Mouse (Mus musculus): ENCODE results near the gene Slc8a1. TPM values are rescaled to one million over a fixed set of nuclear protein-coding genes. Genes with fewer than 3 reads are reported as not detected.

The Slc8a1 gene
- 84.6 and 88.5 TPM in 2 replicates for polyA plus RNA-seq (2015; fragmentation: Nextera tagmentation; extraction: Ambion mirVana)

DNA sequence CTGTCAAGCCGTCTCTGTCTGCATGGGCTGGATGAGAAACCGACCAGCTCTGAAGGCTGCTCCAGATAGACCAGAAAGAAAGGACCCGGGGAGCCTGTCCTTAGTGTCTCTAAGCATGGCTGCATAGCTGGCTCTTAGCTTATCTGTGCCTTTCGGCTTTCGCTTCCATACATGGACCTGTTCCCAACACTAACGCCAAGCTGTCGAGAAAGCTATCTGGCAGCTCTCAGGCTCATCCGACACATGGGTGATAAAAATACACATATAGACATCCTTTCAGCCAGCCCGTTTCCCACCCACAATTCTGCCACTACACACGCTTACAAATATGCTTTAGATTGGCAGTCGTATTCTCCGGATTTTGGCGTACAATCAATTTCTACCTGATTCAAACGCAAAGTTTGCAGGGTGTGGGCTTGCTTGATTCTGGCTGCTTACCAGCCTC lies at the start of gene Slc8a1:
Gene Slc8a1, minus strand, starts transcription at position 67 of the 445 bp plus-strand sequence.
- Histone ChIP-seq H3K27me3 (ENCODE audit: control insufficient read depth, insufficient read depth, low read length) (no peaks in the 10 kb centered on the region), H3K4me1 (ENCODE audit: control insufficient read depth, insufficient read depth, low read length) (peaks cover 20% of the 10 kb centered on the region), H3K4me2 (ENCODE audit: low read depth, low read length) (peak within 1 kb of the TSS; percentile 60), H3K4me3 (ENCODE audit: low read length) (peak within 1 kb of the TSS; percentile 56), H3K9me3 (replicated peaks; ENCODE audit: control insufficient read depth, low read length) (no peaks in the 10 kb centered on the region), H3K36me3 (ENCODE audit: control insufficient read depth, insufficient read depth) (no peaks in the 10 kb centered on the region), H3K27ac (ENCODE audit: low read length) (peak within 1 kb of the TSS; percentile 100), H3K9ac (ENCODE audit: low read length) (peak within 1 kb of the TSS; percentile 87)
- 20% methylated on average over 14 of the region's 14 CpGs for WGBS
- peak; percentile 92 for ATAC-seq (replicated peaks; ENCODE audit: extremely low read depth, insufficient read depth, low FRiP score)

DNA sequence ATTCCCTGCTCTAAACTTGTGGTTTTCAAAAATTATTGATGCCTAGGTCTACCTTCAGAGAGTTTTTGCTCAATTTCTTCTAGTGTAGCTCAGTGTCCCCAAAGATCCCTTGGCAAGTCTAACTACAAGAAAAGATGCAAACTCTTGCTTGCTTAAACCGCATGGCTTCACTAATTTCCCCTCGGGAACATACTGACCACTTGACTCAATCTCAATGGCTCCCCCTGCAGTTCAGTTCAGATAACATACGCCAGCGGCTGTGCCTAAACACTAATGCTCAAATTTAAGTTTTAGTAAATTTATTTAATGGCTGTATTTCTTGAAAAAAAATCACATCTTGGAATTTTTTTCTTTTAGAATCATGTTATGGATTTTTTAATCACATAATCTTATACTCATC lies 49.2 kb upstream of the Slc8a1 start:
- Histone ChIP-seq H3K27me3 (ENCODE audit: control insufficient read depth, insufficient read depth, low read length) (no peaks in the 10 kb centered on the region), H3K4me2 (ENCODE audit: low read depth, low read length) (no peak overlapping the region), H3K4me1 (ENCODE audit: control insufficient read depth, insufficient read depth, low read length) (peaks cover 7% of the 10 kb centered on the region; the same call in 1 of the 2 replicates), H3K9ac (ENCODE audit: low read length) (no peak overlapping the region), H3K36me3 (ENCODE audit: control insufficient read depth, insufficient read depth) (no peaks in the 10 kb centered on the region), H3K9me3 (replicated peaks; ENCODE audit: control insufficient read depth, low read length) (no peaks in the 10 kb centered on the region), H3K27ac (ENCODE audit: low read length) (no peak overlapping the region), H3K4me3 (ENCODE audit: low read length) (no peak overlapping the region)
- WGBS, result 28% methylated on average over 4 of the region's 4 CpGs
- peak; percentile 72 for ATAC-seq (replicated peaks; ENCODE audit: extremely low read depth, insufficient read depth, low FRiP score)

DNA sequence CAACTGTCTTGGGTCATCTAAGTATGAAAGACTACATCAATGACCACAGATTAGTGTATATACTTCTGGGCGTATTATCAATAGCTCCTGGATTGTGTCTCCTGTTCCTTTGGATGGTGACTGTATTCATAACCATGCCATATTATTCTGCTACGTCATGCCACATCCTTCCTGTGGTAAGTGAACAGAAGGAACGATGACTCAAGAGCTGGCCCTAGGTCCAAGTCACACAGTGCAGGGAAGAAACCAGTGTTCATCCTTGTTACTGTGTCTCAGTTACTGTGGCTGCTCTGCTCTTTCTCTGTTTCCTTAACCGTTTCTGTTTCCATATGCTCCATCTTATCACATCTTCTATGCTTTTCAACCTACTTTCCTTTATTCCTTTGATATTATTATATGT lies 44.1 kb upstream of the Slc8a1 start:
- peak overlapping the region; percentile 54; the same call in 1 of the 2 replicates for H3K4me2 ChIP-seq (ENCODE audit: low read depth, low read length)
- H3K27me3 ChIP-seq (ENCODE audit: control insufficient read depth, insufficient read depth, low read length), result no peaks in the 10 kb centered on the region
- 57% methylated on average over 4 of the region's 4 CpGs for WGBS
- H3K36me3 ChIP-seq (ENCODE audit: control insufficient read depth, insufficient read depth), result no peaks in the 10 kb centered on the region
- peak overlapping the region; percentile 90 for H3K27ac ChIP-seq (ENCODE audit: low read length)
- peak overlapping the region; percentile 49 for H3K9ac ChIP-seq (ENCODE audit: low read length)
- H3K9me3 ChIP-seq (replicated peaks; ENCODE audit: control insufficient read depth, low read length), result no peaks in the 10 kb centered on the region
- no peak for ATAC-seq (replicated peaks; ENCODE audit: extremely low read depth, insufficient read depth, low FRiP score)
- no peak overlapping the region for H3K4me3 ChIP-seq (ENCODE audit: low read length)
- H3K4me1 ChIP-seq (ENCODE audit: control insufficient read depth, insufficient read depth, low read length), result peaks cover 17% of the 10 kb centered on the region

DNA sequence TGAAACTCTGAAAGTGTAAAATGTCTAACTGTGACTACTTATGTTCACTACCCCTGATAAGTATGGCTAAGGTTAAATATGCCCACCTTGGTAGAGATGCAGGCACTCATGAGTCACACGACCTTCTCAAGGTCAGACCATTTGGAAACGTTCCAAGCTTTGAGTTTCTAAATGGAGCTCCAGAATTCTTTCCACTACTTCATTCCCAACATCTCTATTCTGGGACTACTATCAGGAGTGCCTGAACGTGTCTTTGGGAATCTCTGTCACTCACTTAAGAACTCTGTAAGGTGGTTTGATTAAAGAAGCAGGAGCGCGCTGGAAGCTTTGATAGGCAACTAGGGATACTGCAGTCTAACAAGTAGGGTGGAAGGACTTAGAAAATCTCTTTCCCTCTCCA lies 43.3 kb upstream of the Slc8a1 start:
- peak overlapping the region; percentile 90 for H3K27ac ChIP-seq (ENCODE audit: low read length)
- H3K27me3 ChIP-seq (ENCODE audit: control insufficient read depth, insufficient read depth, low read length), result no peaks in the 10 kb centered on the region
- H3K9ac ChIP-seq (ENCODE audit: low read length), result peak overlapping the region; percentile 49
- peak overlapping the region; percentile 54 for H3K4me2 ChIP-seq (ENCODE audit: low read depth, low read length)
- peak; percentile 91 for ATAC-seq (replicated peaks; ENCODE audit: extremely low read depth, insufficient read depth, low FRiP score)
- no peak overlapping the region for H3K4me3 ChIP-seq (ENCODE audit: low read length)
- WGBS, result 21% methylated on average over 5 of the region's 5 CpGs
- no peaks in the 10 kb centered on the region for H3K9me3 ChIP-seq (replicated peaks; ENCODE audit: control insufficient read depth, low read length)
- H3K4me1 ChIP-seq (ENCODE audit: control insufficient read depth, insufficient read depth, low read length), result peaks cover 17% of the 10 kb centered on the region
- no peaks in the 10 kb centered on the region for H3K36me3 ChIP-seq (ENCODE audit: control insufficient read depth, insufficient read depth)

DNA sequence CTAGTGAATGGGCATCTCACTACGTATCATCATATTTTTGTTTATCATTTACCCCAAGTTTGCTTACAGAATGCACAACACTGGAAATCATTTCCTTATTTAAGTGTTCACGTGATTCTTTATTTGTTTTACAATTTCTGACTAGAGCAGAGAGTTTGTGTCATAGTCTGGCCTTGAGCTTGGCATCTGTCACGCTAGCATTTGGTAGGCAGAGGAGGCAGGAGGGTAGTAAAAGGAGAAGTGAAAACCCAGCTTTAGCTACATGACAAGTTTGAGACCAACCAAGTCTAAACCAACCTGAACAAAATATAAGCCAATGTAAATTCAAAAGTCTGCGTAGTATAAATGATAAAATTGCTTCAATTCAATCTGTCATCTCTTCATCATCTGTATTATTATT lies 41.7 kb upstream of the Slc8a1 start:
- H3K9ac ChIP-seq (ENCODE audit: low read length), result no peak overlapping the region

DNA sequence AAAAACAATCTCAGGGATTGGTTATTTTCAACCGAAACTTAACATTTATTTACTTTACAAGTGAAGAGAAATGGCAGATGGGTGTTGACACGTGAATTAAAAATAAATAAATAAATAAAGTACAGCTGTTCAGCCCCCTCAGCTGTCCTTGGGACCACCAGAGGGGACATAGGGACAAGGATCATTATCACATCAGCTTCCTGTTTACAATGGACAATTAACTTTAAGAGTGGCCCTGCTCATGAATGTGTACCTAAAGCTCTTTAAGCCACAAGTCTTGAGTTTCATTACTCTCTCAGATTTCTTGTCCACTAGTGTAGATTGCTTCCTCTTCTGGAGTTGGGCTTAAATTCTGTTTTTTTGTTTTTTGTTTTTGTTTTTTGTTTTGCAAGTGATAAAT lies 12.5 kb upstream of the Slc8a1 start:
- H3K27me3 ChIP-seq (ENCODE audit: control insufficient read depth, insufficient read depth, low read length), result no peaks in the 10 kb centered on the region
- H3K4me1 ChIP-seq (ENCODE audit: control insufficient read depth, insufficient read depth, low read length), result 0 out of 2 replicates have a peak, but pooled peaks cover 5% of the 10 kb centered on the region
- WGBS, result 74% methylated on average over 2 of the region's 2 CpGs
- H3K9ac ChIP-seq (ENCODE audit: low read length), result no peak overlapping the region
- no peak overlapping the region for H3K4me3 ChIP-seq (ENCODE audit: low read length)
- no peak overlapping the region for H3K27ac ChIP-seq (ENCODE audit: low read length)
- H3K4me2 ChIP-seq (ENCODE audit: low read depth, low read length), result no peak overlapping the region
- no peaks in the 10 kb centered on the region for H3K36me3 ChIP-seq (ENCODE audit: control insufficient read depth, insufficient read depth)
- H3K9me3 ChIP-seq (replicated peaks; ENCODE audit: control insufficient read depth, low read length), result no peaks in the 10 kb centered on the region
- no peak for ATAC-seq (replicated peaks; ENCODE audit: extremely low read depth, insufficient read depth, low FRiP score)

More for the DNA sequence above, 41.7 kb upstream of the Slc8a1 start:
- 73% methylated on average over 4 of the region's 4 CpGs for WGBS
- Histone ChIP-seq H3K27ac (ENCODE audit: low read length) (no peak overlapping the region), H3K4me2 (ENCODE audit: low read depth, low read length) (no peak overlapping the region), H3K36me3 (ENCODE audit: control insufficient read depth, insufficient read depth) (no peaks in the 10 kb centered on the region), H3K27me3 (ENCODE audit: control insufficient read depth, insufficient read depth, low read length) (no peaks in the 10 kb centered on the region), H3K4me1 (ENCODE audit: control insufficient read depth, insufficient read depth, low read length) (peaks cover 17% of the 10 kb centered on the region), H3K9me3 (replicated peaks; ENCODE audit: control insufficient read depth, low read length) (no peaks in the 10 kb centered on the region), H3K4me3 (ENCODE audit: low read length) (no peak overlapping the region)
- no peak for ATAC-seq (replicated peaks; ENCODE audit: extremely low read depth, insufficient read depth, low FRiP score)

DNA sequence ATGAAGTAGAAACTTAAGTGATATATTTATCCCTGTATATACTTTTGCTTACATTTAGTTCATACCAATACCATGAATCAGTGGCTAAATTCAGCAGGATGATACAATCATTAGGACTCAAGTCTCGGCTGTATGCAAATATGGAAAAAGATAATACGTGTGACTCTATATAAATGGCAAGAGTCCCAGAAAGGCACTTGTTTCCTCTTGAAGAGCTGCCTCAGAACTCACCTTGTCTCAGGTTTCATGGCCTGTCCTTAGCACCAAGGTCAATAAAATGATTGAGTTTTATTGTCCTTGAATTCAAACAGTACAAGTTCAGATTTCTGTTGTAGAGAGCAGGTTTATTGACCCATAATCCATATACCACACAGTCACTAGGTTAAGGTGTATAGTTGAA lies 4.9 kb upstream of the Slc8a1 start:
- H3K4me3 ChIP-seq (ENCODE audit: low read length), result no peak overlapping the region
- WGBS, result 25% methylated on average over 2 of the region's 2 CpGs
- no peaks in the 10 kb centered on the region for H3K9me3 ChIP-seq (replicated peaks; ENCODE audit: control insufficient read depth, low read length)
- peaks cover 23% of the 10 kb centered on the region for H3K4me1 ChIP-seq (ENCODE audit: control insufficient read depth, insufficient read depth, low read length)
- ATAC-seq (replicated peaks; ENCODE audit: extremely low read depth, insufficient read depth, low FRiP score), result no peak
- H3K9ac ChIP-seq (ENCODE audit: low read length), result no peak overlapping the region
- no peaks in the 10 kb centered on the region for H3K36me3 ChIP-seq (ENCODE audit: control insufficient read depth, insufficient read depth)
- H3K4me2 ChIP-seq (ENCODE audit: low read depth, low read length), result no peak overlapping the region
- no peak overlapping the region for H3K27ac ChIP-seq (ENCODE audit: low read length)
- no peaks in the 10 kb centered on the region for H3K27me3 ChIP-seq (ENCODE audit: control insufficient read depth, insufficient read depth, low read length)

DNA sequence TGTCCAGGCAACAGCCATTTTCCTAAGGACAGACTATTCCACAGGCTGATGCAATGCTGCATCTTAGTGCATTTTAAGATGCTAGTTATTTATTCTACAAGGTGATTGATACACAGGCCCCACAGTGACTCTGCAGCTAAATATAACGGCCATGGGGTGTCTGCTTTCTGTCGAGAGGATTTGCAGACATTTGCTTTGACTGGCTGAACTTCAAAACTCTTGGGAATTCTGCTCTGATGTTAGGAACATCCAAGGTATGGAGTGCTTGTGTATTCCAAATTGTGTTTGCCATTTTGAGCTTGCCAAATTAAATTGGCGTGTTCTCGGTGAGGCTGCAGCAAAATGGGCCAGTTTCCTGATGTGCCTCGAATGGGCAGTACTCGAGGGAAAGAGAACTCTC lies 2.4 kb upstream of the Slc8a1 start:
- WGBS, result 23% methylated on average over 6 of the region's 6 CpGs
- Histone ChIP-seq H3K27me3 (ENCODE audit: control insufficient read depth, insufficient read depth, low read length) (no peaks in the 10 kb centered on the region), H3K4me3 (ENCODE audit: low read length) (peak overlapping the region; percentile 5), H3K4me2 (ENCODE audit: low read depth, low read length) (peak overlapping the region; percentile 34), H3K9me3 (replicated peaks; ENCODE audit: control insufficient read depth, low read length) (no peaks in the 10 kb centered on the region), H3K36me3 (ENCODE audit: control insufficient read depth, insufficient read depth) (no peaks in the 10 kb centered on the region), H3K27ac (ENCODE audit: low read length) (peak overlapping the region; percentile 94), H3K9ac (ENCODE audit: low read length) (peak overlapping the region; percentile 58), H3K4me1 (ENCODE audit: control insufficient read depth, insufficient read depth, low read length) (peaks cover 23% of the 10 kb centered on the region)
- peak; percentile 11; the same call in 1 of the 2 replicates for ATAC-seq (replicated peaks; ENCODE audit: extremely low read depth, insufficient read depth, low FRiP score)

DNA sequence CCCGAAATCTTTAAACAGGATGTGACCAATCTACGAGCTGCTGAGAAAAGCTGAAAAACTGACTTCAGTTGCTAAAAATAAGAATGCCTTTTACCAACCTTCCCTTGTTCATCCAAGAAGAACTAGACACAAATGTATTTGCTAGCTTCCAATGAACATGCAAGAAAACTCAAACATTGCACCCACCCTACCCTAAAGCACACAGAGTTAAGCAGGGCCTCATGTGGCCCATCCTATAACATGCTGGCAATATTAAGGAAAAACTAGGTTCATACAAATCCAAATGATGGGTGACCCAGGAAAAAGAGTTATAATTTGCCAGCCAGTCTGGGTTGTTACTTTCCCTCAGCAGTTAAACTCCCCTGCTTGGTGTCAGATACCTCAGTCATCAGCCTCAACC lies 398 bp downstream of the Slc8a1 start:
- peak; percentile 11 for ATAC-seq (replicated peaks; ENCODE audit: extremely low read depth, insufficient read depth, low FRiP score)
- Histone ChIP-seq H3K9me3 (replicated peaks; ENCODE audit: control insufficient read depth, low read length) (no peaks in the 10 kb centered on the region), H3K4me2 (ENCODE audit: low read depth, low read length) (peak overlapping the region; percentile 60), H3K27me3 (ENCODE audit: control insufficient read depth, insufficient read depth, low read length) (no peaks in the 10 kb centered on the region), H3K36me3 (ENCODE audit: control insufficient read depth, insufficient read depth) (no peaks in the 10 kb centered on the region), H3K27ac (ENCODE audit: low read length) (peak overlapping the region; percentile 100), H3K4me3 (ENCODE audit: low read length) (peak overlapping the region; percentile 56), H3K9ac (ENCODE audit: low read length) (peak overlapping the region; percentile 87), H3K4me1 (ENCODE audit: control insufficient read depth, insufficient read depth, low read length) (peaks cover 20% of the 10 kb centered on the region)
- 12% methylated on average over 2 of the region's 2 CpGs for WGBS

All from heart, embryonic 16.5 days (tissue).